Mouse (Mus musculus) liver, embryonic 14.5 days (tissue): Measurements from ENCODE around the gene Nop2. TPM values are rescaled to one million over a fixed set of nuclear protein-coding genes. Genes with fewer than 3 reads are reported as not detected.

Experiments used
- ATAC-seq: fragments of 200-750 bp; cut with Nextera tagmentation; 2 replicates; pipeline ENCODE4 v1.8.0; 2017; ENCODE audit warnings: moderate number of reproducible peaks, mild to moderate bottlenecking, moderate library complexity; ENCODE audit not compliant: insufficient read depth
- DNase-seq, 3 experiments: peaks; one replicate each; pipeline ENCODE4 v3.0.0-alpha.2; 2012 to 2013; ENCODE audit warnings: low read depth in 3 of 3, low spot score in 3 of 3
- H3K27ac ChIP-seq: fragments of 300-500 bp; sonication (generic); 2 replicates; pipeline ENCODE4 v1.5.1; 2014; ENCODE audit warnings: moderate library complexity, mild to moderate bottlenecking, control low read depth, inconsistent platforms
- H3K27me3 ChIP-seq: fragments of 300-500 bp; sonication (generic); 2 replicates; pipeline ENCODE4 v1.6.1; 2014; ENCODE audit warnings: mild to moderate bottlenecking, low read length, moderate library complexity; ENCODE audit not compliant: control insufficient read depth, insufficient read depth
- H3K36me3 ChIP-seq: fragments of 300-500 bp; sonication (generic); replicated peaks from 2 replicates; pipeline ENCODE4 v1.6.1; 2014; ENCODE audit warnings: low read depth; ENCODE audit not compliant: control insufficient read depth, insufficient read depth
- H3K4me1 ChIP-seq, 2 experiments: fragments of 200-500 bp in 1 of 2; fragments of 300-500 bp in 1 of 2; sonication (generic) in 1 of 2; replicated peaks; 2 replicates each; pipeline ENCODE4 v1.6.1; 2012 to 2014; ENCODE audit warnings: antibody characterized with exemption in 1 of 2, inconsistent platforms in 1 of 2, low read length in 1 of 2; ENCODE audit not compliant: control insufficient read depth in 2 of 2, insufficient read depth in 2 of 2
- H3K4me2 ChIP-seq: fragments of 300-500 bp; sonication (generic); 2 replicates; pipeline ENCODE4 v1.6.1; 2014; ENCODE audit warnings: low read depth, mild to moderate bottlenecking, control low read depth, moderate library complexity
- H3K4me3 ChIP-seq, 2 experiments: fragments of 200-500 bp in 1 of 2; fragments of 300-500 bp in 1 of 2; sonication (generic) in 1 of 2; 2 replicates each; pipeline ENCODE4 v1.5.1; 2012 to 2014; ENCODE audit warnings: low read depth in 2 of 2, low read length in 2 of 2, mild to moderate bottlenecking in 2 of 2, control low read depth in 1 of 2, inconsistent platforms in 1 of 2, moderate library complexity in 1 of 2; ENCODE audit not compliant: insufficient read depth in 1 of 2
- H3K9ac ChIP-seq: fragments of 300-500 bp; sonication (generic); replicated peaks from 2 replicates; pipeline ENCODE4 v1.6.1; 2014; ENCODE audit warnings: mild to moderate bottlenecking, control low read depth, moderate library complexity
- H3K9me3 ChIP-seq: fragments of 300-500 bp; sonication (generic); 2 replicates; pipeline ENCODE4 v1.6.1; 2016; ENCODE audit warnings: low read length, mixed read lengths; ENCODE audit not compliant: control insufficient read depth
- CTCF ChIP-seq: IDR thresholded peaks from 2 replicates; pipeline ENCODE4 v1.5.1; 2016; ENCODE audit warnings: antibody characterized with exemption, low read depth, control low read depth
- EP300 ChIP-seq: IDR thresholded peaks from 2 replicates; pipeline ENCODE4 v1.6.1; 2016; ENCODE audit warnings: antibody characterized with exemption, low read depth
- WGBS: fragments of 180-500 bp; shearing (Covaris S2); extraction: QIAGEN DNeasy Blood & Tissue Kit; methylation state at CpG from one replicate; pipeline ENCODE4 v1.1.7; 2014; ENCODE audit not compliant: insufficient replicate concordance; 5-methylcytosine and 5-hydroxymethylcytosine counted together
- polyA plus RNA-seq, 2 experiments: library from polyadenylated mRNA; depleted of rRNA in 1 of 2; stranded (reverse) in 1 of 2; unstranded in 1 of 2; fragments of >200 nt; fragmentation: Nextera tagmentation in 1 of 2; extraction: Ambion mirVana in 1 of 2; gene quantifications; 2 replicates each; pipeline versions ENCODE4 v1.2.1 to v1.2.3; 2012 to 2014

The Nop2 gene
- polyA plus RNA-seq, 2 experiments = 24.5 to 33.1 TPM

DNA sequence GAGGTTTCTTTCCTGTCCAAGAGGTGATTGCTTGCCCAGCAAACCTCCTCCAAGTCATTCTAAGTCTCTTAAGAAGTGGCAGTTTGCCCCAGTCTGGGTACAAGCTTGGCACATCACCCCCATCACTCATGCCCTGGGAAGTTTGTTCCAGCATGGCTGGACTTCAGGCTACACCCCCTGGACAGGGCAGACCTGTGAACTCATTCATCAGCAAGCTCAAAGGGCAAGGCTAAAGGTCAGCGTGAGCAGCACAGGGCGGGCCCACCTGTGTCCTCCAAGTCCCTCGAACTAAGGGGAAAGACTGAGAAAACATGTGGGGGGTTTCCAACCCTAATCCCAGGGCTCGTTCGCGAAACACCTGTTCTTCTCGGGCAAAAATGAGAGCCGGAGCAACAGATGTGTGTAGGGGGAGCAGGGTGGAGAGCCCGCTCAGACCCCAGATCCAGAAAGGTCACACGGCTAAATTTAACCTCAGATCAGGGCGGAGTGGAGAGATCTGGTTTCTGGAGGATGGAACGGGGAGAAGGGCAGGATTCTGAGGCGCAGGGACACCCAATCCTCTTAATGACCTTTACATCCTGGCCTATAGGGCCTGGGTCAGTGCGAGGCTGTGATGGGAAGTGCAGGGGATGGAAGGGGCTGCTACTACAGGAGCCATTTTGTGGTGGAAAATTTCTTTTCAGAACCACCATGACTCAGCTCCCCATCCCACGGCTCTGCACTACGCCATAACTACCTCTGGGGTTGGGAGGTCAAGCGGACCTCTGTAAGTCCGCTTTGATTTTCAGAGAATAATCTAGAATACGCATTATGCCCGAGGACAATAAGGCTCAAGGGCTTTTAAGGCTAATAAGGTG is 32.3 kb downstream of the Nop2 start:
- 7% methylated on average over 20 of the region's 20 CpGs for WGBS
- peaks cover 22 to 40% of the 10 kb centered on the region in 2 experiments for H3K4me1 ChIP-seq

DNA sequence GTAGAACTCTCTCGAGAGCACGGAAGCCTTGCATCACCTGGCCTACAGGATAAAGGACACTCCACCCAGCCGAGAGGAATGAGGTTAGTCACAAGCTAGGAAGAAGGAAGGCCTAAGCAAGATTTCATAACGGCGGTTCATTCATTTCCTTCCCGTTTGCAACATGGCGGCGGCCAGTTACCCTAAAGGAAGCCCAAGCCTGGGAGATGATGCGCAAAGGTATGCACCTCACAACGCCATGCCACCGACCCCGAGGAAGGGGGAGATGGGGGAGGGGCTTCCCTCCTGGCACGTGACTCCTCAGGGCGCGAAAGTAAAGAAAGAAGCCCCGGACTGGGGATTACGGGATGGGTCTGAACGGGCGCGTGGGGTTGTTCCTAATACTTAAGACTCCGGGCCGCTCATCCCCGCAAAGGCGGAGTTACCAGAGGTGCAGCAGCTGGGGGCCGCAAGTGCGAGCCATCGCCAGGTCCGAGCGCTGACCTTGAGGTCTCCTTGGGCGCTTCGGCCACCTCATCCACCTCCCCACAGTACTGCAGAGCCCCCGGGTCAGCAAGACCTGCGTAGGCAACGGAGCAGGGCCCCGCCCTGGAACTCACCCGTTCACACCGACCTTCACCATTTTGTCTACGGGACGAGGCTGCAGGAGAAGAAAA is 33.1 kb downstream of the Nop2 start:
- WGBS = under 1% methylated on average over 39 of the region's 39 CpGs
- peak overlapping the region; percentile 93 for H3K4me2 ChIP-seq
- peaks cover 22 to 39% of the 10 kb centered on the region in 2 experiments for H3K4me1 ChIP-seq

More for the DNA sequence above, 32.3 kb downstream of the Nop2 start:
- no peak for DNase-seq
- H3K9me3 ChIP-seq = no peaks in the 10 kb centered on the region
- peak overlapping the region; percentile 93 for H3K4me2 ChIP-seq
- peak overlapping the region; percentile 79 to 93 for H3K4me3 ChIP-seq
- no peak for ATAC-seq
- no peaks in the 10 kb centered on the region for H3K27me3 ChIP-seq
- H3K9ac ChIP-seq = peak overlapping the region; percentile 91
- H3K36me3 ChIP-seq = peaks cover 31% of the 10 kb centered on the region
- H3K27ac ChIP-seq = peak overlapping the region; percentile 83
- TF ChIP-seq CTCF (no peak), EP300 (no peak)

DNA sequence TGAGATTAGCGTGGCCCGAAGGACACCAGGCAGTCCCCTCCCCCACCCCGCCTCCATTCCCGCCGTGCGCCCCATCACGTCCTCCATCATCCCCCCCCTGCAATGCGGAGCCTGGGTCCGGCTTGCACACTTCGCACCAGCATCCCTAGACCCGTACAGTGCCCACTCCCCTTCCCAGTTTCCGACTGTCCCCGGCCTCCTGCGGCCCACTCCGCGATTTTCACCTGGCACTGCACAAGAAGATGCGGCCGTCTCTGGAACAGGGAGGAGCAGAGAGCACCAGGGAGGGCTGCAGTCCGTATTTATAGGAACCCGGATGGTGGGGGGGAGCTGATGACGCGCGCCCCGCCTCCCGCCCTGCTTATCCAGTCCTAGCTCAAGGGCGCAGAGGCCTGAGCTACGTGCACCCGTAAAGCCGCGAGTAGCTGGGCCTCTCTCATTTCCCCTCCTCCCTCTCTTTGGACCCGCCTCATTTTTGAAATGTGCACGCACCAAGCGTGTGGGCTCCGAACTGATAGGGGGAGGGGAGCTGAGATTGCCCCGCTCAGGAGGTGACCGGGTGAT is 33.7 kb downstream of the Nop2 start:
- peak; percentile 83 for ATAC-seq
- peak; percentile 90 to 94 (median 91) for DNase-seq
- Histone ChIP-seq H3K9me3 (no peaks in the 10 kb centered on the region), H3K9ac (peak overlapping the region; percentile 91), H3K27me3 (no peaks in the 10 kb centered on the region), H3K4me3 (peak overlapping the region; percentile 79 to 93), H3K27ac (peak overlapping the region; percentile 83), H3K4me2 (peak overlapping the region; percentile 93), H3K36me3 (peaks cover 44% of the 10 kb centered on the region), H3K4me1 (peaks cover 22 to 38% of the 10 kb centered on the region in 2 experiments)
- WGBS = under 1% methylated on average over 36 of the region's 36 CpGs
- no peak for TF ChIP-seq EP300
- 0 out of 2 replicates have a peak, but pooled peaks have one; percentile 6 for TF ChIP-seq CTCF

More for the DNA sequence above, 33.1 kb downstream of the Nop2 start:
- DNase-seq (no peak), ATAC-seq (peak; percentile 39)
- TF ChIP-seq EP300 (no peak), CTCF (no peak)
- no peaks in the 10 kb centered on the region for H3K27me3 ChIP-seq
- H3K9ac ChIP-seq = peak overlapping the region; percentile 91
- H3K27ac ChIP-seq = peak overlapping the region; percentile 83
- H3K36me3 ChIP-seq = peaks cover 39% of the 10 kb centered on the region
- peak overlapping the region; percentile 79 to 93 for H3K4me3 ChIP-seq
- no peaks in the 10 kb centered on the region for H3K9me3 ChIP-seq

DNA sequence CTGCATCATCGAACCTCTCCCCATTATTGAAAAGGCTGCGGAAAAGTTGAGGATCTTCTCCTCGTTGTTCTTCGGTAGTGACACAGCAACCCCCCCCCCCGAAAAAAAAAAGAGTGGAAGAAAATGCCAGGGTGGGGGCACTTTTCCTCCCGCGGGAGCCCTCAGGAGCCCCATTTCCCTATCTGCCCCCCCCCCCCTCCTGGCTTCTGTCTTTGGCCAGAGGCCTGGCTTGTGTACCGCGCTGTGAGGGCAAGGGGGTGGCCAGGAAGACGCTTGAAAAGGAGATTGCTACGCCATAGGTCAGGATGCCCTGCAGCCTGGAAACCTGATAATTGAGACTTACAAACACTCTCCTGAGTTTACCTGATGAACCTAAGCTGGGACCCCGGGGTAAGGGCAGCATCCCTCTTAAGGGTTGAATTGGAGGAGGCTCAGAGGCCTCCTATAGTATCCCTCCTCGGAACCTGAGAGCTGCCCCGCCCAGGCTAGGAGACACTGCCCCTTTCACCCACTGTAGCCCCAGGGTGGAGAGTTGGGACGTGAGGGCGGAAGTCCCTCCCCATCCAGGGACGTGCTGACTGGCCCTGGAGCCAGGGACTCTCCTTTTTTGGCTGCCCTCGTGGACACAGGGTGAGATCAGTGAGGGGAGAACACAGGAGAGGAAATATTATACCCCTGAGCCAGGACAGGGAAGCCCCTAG is 34.5 kb downstream of the Nop2 start, which contains the start of gene Gapdh:
Gapdh (minus strand) TSS at position 417 of the 701 bp plus-strand sequence.
- under 1% methylated on average over 18 of the region's 18 CpGs for WGBS
- H3K4me3 ChIP-seq = peak within 1 kb of the TSS; percentile 79 to 93
- no peaks in the 10 kb centered on the region for H3K27me3 ChIP-seq
- peak within 1 kb of the TSS; percentile 83 for H3K27ac ChIP-seq
- H3K36me3 ChIP-seq = peaks cover 51% of the 10 kb centered on the region
- peak; percentile 46 for ATAC-seq
- H3K9me3 ChIP-seq = no peaks in the 10 kb centered on the region
- peak within 1 kb of the TSS; percentile 91 for H3K9ac ChIP-seq
- peaks cover 16 to 32% of the 10 kb centered on the region in 2 experiments for H3K4me1 ChIP-seq
- DNase-seq = no peak
- no peak for TF ChIP-seq CTCF
- H3K4me2 ChIP-seq = peak within 1 kb of the TSS; percentile 93
